Mouse (Mus musculus) midbrain, postnatal 0 days (tissue): ENCODE results near the gene Zdhhc19. TPM values are rescaled to one million over a fixed set of nuclear protein-coding genes. Genes with fewer than 3 reads are reported as not detected.

Experiments used
- ATAC-seq: fragments of 200-750 bp; cut with Nextera tagmentation; 2 replicates; pipeline ENCODE4 v1.8.0; 2017; ENCODE audit warnings: moderate number of reproducible peaks, mild to moderate bottlenecking, moderate TSS enrichment, moderate library complexity; ENCODE audit not compliant: low FRiP score
- DNase-seq: peaks from one replicate; pipeline ENCODE4 v3.0.0-alpha.2; 2015; ENCODE audit warnings: low spot score
- H3K27ac ChIP-seq: fragments of 300-500 bp; sonication (generic); 2 replicates; pipeline ENCODE4 v1.5.1; 2014; ENCODE audit warnings: low read depth, mild to moderate bottlenecking, low read length, mixed read lengths
- H3K27me3 ChIP-seq: fragments of 300-500 bp; sonication (generic); 2 replicates; pipeline ENCODE4 v1.6.1; 2014; ENCODE audit warnings: low read length, control low read depth, mixed read lengths; ENCODE audit not compliant: insufficient read depth
- H3K36me3 ChIP-seq: fragments of 300-500 bp; sonication (generic); 2 replicates; pipeline ENCODE4 v1.6.1; 2014; ENCODE audit warnings: low read length, control low read depth, mixed read lengths; ENCODE audit not compliant: insufficient read depth
- H3K4me1 ChIP-seq: fragments of 300-500 bp; sonication (generic); 2 replicates; pipeline ENCODE4 v1.6.1; 2014; ENCODE audit warnings: mild to moderate bottlenecking, control low read depth, antibody characterized with exemption, low read length, mixed read lengths; ENCODE audit not compliant: insufficient read depth
- H3K4me2 ChIP-seq: fragments of 300-500 bp; sonication (generic); 2 replicates; pipeline ENCODE4 v1.6.1; 2014; ENCODE audit warnings: low read depth, mild to moderate bottlenecking, low read length, mixed read lengths; ENCODE audit not compliant: poor library complexity, severe bottlenecking
- H3K4me3 ChIP-seq: fragments of 300-500 bp; sonication (generic); 2 replicates; pipeline ENCODE4 v1.5.1; 2014; ENCODE audit warnings: low read depth, mild to moderate bottlenecking, low read length, moderate library complexity
- H3K9ac ChIP-seq: fragments of 300-500 bp; sonication (generic); replicated peaks from 2 replicates; pipeline ENCODE4 v1.6.1; 2014; ENCODE audit warnings: mild to moderate bottlenecking, low read length, moderate library complexity, mixed read lengths; ENCODE audit not compliant: poor library complexity, severe bottlenecking
- H3K9me3 ChIP-seq: fragments of 300-500 bp; sonication (generic); 2 replicates; pipeline ENCODE4 v1.6.1; 2016; ENCODE audit warnings: low read length, control low read depth
- CTCF ChIP-seq: IDR thresholded peaks from 2 replicates; pipeline ENCODE4 v1.5.1; 2016; ENCODE audit warnings: antibody characterized with exemption, mild to moderate bottlenecking
- WGBS: fragments of 180-500 bp; shearing (Covaris S2); extraction: QIAGEN DNeasy Blood & Tissue Kit; methylation state at CpG from one replicate; pipeline ENCODE4 v1.1.7; 2014; 5-methylcytosine and 5-hydroxymethylcytosine counted together
- polyA plus RNA-seq: library from polyadenylated mRNA; unstranded; fragments of >200 nt; fragmentation: Nextera tagmentation; extraction: Ambion mirVana; gene quantifications from 2 replicates; pipeline ENCODE4 v1.2.1, GENCODE M21; 2015
- total RNA-seq: library from RNA; depleted of rRNA; stranded (reverse); fragments of >200 nt; gene quantifications from 2 replicates; pipeline ENCODE4 v1.2.3, GENCODE M21; 2014

Zdhhc19 gene
- total and polyA plus RNA-seq, 2 experiments from 2014 or later = 0.19 TPM; not detected in 1

- Histone ChIP-seq H3K4me3 (no peak overlapping the region), H3K9me3 (no peaks in the 10 kb centered on the region), H3K4me1 (no peaks in the 10 kb centered on the region), H3K9ac (no peak overlapping the region), H3K4me2 (no peak overlapping the region), H3K27me3 (no peaks in the 10 kb centered on the region), H3K27ac (no peak overlapping the region), H3K36me3 (no peaks in the 10 kb centered on the region)
- DNase-seq (no peak), ATAC-seq (no peak)
- TF ChIP-seq CTCF = no peak
- 31% methylated on average over 5 of the region's 5 CpGs for WGBS
These were observed 39.2 kb downstream of the Zdhhc19 start for GRCm38 (mm10) chr16:32535157-32535751.

- no peaks in the 10 kb centered on the region for H3K27me3 ChIP-seq
- ATAC-seq (no peak), DNase-seq (no peak)
- WGBS = 39% methylated on average over 5 of the region's 5 CpGs
- no peak overlapping the region for H3K4me2 ChIP-seq
- H3K9ac ChIP-seq = no peak overlapping the region
- no peak for TF ChIP-seq CTCF
- no peak overlapping the region for H3K4me3 ChIP-seq
- H3K9me3 ChIP-seq = no peaks in the 10 kb centered on the region
- no peaks in the 10 kb centered on the region for H3K36me3 ChIP-seq
- H3K27ac ChIP-seq = no peak overlapping the region
- H3K4me1 ChIP-seq = no peaks in the 10 kb centered on the region
These were observed 42.0 kb downstream of the Zdhhc19 start for GRCm38 (mm10) chr16:32537867-32538660.

GRCm38 (mm10) chr16:32538761-32539255, 42.7 kb downstream of the Zdhhc19 start:
- Histone ChIP-seq H3K27me3 (no peaks in the 10 kb centered on the region), H3K4me3 (no peak overlapping the region), H3K27ac (no peak overlapping the region), H3K36me3 (no peaks in the 10 kb centered on the region), H3K4me2 (no peak overlapping the region), H3K9me3 (no peaks in the 10 kb centered on the region), H3K4me1 (no peaks in the 10 kb centered on the region), H3K9ac (no peak overlapping the region)
- WGBS = 29% methylated on average over 3 of the region's 3 CpGs
- DNase-seq (peak; percentile 15), ATAC-seq (no peak)
- no peak for TF ChIP-seq CTCF

GRCm38 (mm10) chr16:32541338-32542179, 45.5 kb downstream of the Zdhhc19 start:
- 90% methylated on average over 6 of the region's 6 CpGs for WGBS
- DNase-seq (no peak), ATAC-seq (no peak)
- H3K4me1 ChIP-seq = no peaks in the 10 kb centered on the region
- no peaks in the 10 kb centered on the region for H3K36me3 ChIP-seq
- H3K9ac ChIP-seq = no peak overlapping the region
- H3K4me2 ChIP-seq = no peak overlapping the region
- no peak overlapping the region for H3K27ac ChIP-seq
- H3K27me3 ChIP-seq = no peaks in the 10 kb centered on the region
- no peaks in the 10 kb centered on the region for H3K9me3 ChIP-seq
- H3K4me3 ChIP-seq = no peak overlapping the region
- TF ChIP-seq CTCF = no peak

GRCm38 (mm10) chr16:32543422-32543821, 47.4 kb downstream of the Zdhhc19 start:
- TF ChIP-seq CTCF = no peak
- no peaks in the 10 kb centered on the region for H3K36me3 ChIP-seq
- 79% methylated on average over 3 of the region's 3 CpGs for WGBS
- ATAC-seq (no peak), DNase-seq (no peak)
- no peaks in the 10 kb centered on the region for H3K4me1 ChIP-seq
- H3K27ac ChIP-seq = no peak overlapping the region
- no peak overlapping the region for H3K9ac ChIP-seq
- no peaks in the 10 kb centered on the region for H3K9me3 ChIP-seq
- H3K4me2 ChIP-seq = no peak overlapping the region
- no peaks in the 10 kb centered on the region for H3K27me3 ChIP-seq
- H3K4me3 ChIP-seq = no peak overlapping the region
